24 mouse cellular contexts compared by ENCODE assay signal in the genomic region with DNA sequence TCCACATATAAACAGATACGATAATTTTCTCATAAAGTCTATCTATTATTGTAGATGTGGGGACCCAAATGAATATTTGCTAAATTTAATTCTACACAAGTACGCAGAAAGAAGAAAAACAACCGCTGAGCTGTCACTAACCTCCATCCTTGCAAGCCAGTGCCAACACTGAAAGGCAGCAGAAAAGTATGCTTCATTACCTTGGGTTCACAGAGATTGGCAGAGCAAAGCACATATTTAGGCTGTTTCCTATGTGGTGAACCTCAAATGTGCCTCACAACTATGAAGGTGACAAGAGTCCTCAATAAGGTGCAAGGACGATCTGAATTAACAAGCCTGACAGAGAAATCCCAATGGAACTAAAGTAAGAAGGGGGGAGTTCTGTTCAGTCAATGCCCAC.
A peak's percentile ranks its signal among the peaks of the same experiment; 100 is the strongest.
DNase-seq lines count a peak whose midpoint lies in the region; ATAC-seq lines count a peak whose summit lies in the region.
"Had no signal": no experiment of that assay in that cellular context is flagged by ENCODE, and none has a peak within 500 bp of the region (broad histone marks: within the 10 kb centered on the region; RNA-seq: fewer than 3 reads in every experiment).

No protein-coding gene starts in this region.

- no peak overlapping the region for H3K9ac ChIP-seq in forebrain, embryonic 14.5 days (ENCODE audit: low read length)
- no peak overlapping the region for H3K9ac ChIP-seq in forebrain, embryonic 11.5 days (ENCODE audit: low read length)
- H3K9ac ChIP-seq in kidney, embryonic 16.5 days (replicated peaks; ENCODE audit: low read length): no peak overlapping the region
- H3K9ac ChIP-seq: heart, embryonic 12.5 days; heart, embryonic 15.5 days; hindbrain, embryonic 13.5 days; intestine, embryonic 15.5 days had no signal

- no peaks in the 10 kb centered on the region for H3K4me1 ChIP-seq in forebrain, embryonic 14.5 days (ENCODE audit: control insufficient read depth, insufficient read depth, low read length)
- no peaks in the 10 kb centered on the region for H3K4me1 ChIP-seq in forebrain, embryonic 11.5 days (replicated peaks; ENCODE audit: control insufficient read depth, insufficient read depth, low read length)
- no peaks in the 10 kb centered on the region for H3K4me1 ChIP-seq in kidney, embryonic 16.5 days (ENCODE audit: insufficient read depth, low read length)
- H3K4me1 ChIP-seq: heart, embryonic 12.5 days; heart, embryonic 15.5 days; hindbrain, embryonic 10.5 days; hindbrain, embryonic 13.5 days; intestine, embryonic 15.5 days had no signal

- no peak overlapping the region for H3K4me2 ChIP-seq in forebrain, embryonic 14.5 days (ENCODE audit: low read length)
- no peak overlapping the region for H3K4me2 ChIP-seq in forebrain, embryonic 11.5 days (ENCODE audit: low read depth, low read length, severe bottlenecking)
- H3K4me2 ChIP-seq in kidney, embryonic 16.5 days (replicated peaks; ENCODE audit: low read depth, low read length): no peak overlapping the region
- H3K4me2 ChIP-seq: heart, embryonic 12.5 days; heart, embryonic 15.5 days; hindbrain, embryonic 13.5 days; intestine, embryonic 15.5 days had no signal

- peak; percentile 72 for ATAC-seq in forebrain, embryonic 14.5 days
- no peak; the same call in 1 of the 2 replicates for ATAC-seq in forebrain, embryonic 11.5 days (replicated peaks; ENCODE audit: low FRiP score)
- no peak for ATAC-seq in kidney, embryonic 16.5 days (ENCODE audit: low FRiP score, low TSS enrichment)
- ATAC-seq: hindbrain, embryonic 16.5 days; intestine, embryonic 15.5 days; Patski had no signal

- no peak overlapping the region for H3K4me3 ChIP-seq in forebrain, embryonic 14.5 days (ENCODE audit: low read depth, low read length)
- no peak overlapping the region for H3K4me3 ChIP-seq in forebrain, embryonic 11.5 days (ENCODE audit: low read depth, low read length)
- no peak overlapping the region for H3K4me3 ChIP-seq in kidney, embryonic 16.5 days (ENCODE audit: low read length)
- H3K4me3 ChIP-seq: heart, embryonic 12.5 days; heart, embryonic 15.5 days; hindbrain, embryonic 10.5 days; hindbrain, embryonic 13.5 days; intestine, embryonic 15.5 days had no signal

- WGBS in forebrain, embryonic 14.5 days: 53% methylated on average over 4 of the region's 4 CpGs
- WGBS in forebrain, embryonic 11.5 days: 81% methylated on average over 4 of the region's 4 CpGs
- WGBS in kidney, embryonic 16.5 days: 76% methylated on average over 4 of the region's 4 CpGs

- no peaks in the 10 kb centered on the region for H3K27me3 ChIP-seq in forebrain, embryonic 14.5 days (replicated peaks; ENCODE audit: control insufficient read depth, insufficient read depth, low read length)
- H3K27me3 ChIP-seq in forebrain, embryonic 11.5 days (ENCODE audit: control insufficient read depth, insufficient read depth, low read length): no peaks in the 10 kb centered on the region
- H3K27me3 ChIP-seq in kidney, embryonic 16.5 days (ENCODE audit: insufficient read depth, low read length): no peaks in the 10 kb centered on the region
- H3K27me3 ChIP-seq: heart, embryonic 12.5 days; heart, embryonic 15.5 days; hindbrain, embryonic 13.5 days; intestine, embryonic 15.5 days; Patski had no signal

- no peaks in the 10 kb centered on the region for H3K36me3 ChIP-seq in forebrain, embryonic 14.5 days (ENCODE audit: control insufficient read depth, insufficient read depth, low read length)
- H3K36me3 ChIP-seq in forebrain, embryonic 11.5 days (ENCODE audit: control insufficient read depth, insufficient read depth, low read length): no peaks in the 10 kb centered on the region
- H3K36me3 ChIP-seq in kidney, embryonic 16.5 days (ENCODE audit: insufficient read depth, low read length): no peaks in the 10 kb centered on the region
- H3K36me3 ChIP-seq: heart, embryonic 12.5 days; heart, embryonic 15.5 days; hindbrain, embryonic 10.5 days; hindbrain, embryonic 13.5 days; intestine, embryonic 15.5 days had no signal

- H3K9me3 ChIP-seq in forebrain, embryonic 14.5 days (replicated peaks; ENCODE audit: control insufficient read depth, low read length): no peaks in the 10 kb centered on the region
- no peaks in the 10 kb centered on the region for H3K9me3 ChIP-seq in forebrain, embryonic 11.5 days (ENCODE audit: control insufficient read depth, low read length)
- H3K9me3 ChIP-seq in kidney, embryonic 16.5 days (ENCODE audit: low read length): no peaks in the 10 kb centered on the region
- H3K9me3 ChIP-seq: heart, embryonic 12.5 days; heart, embryonic 15.5 days; hindbrain, embryonic 10.5 days; hindbrain, embryonic 13.5 days; intestine, embryonic 15.5 days had no signal

- peak; percentile 9 to 12 for DNase-seq in cerebellum, postnatal 10 days
- DNase-seq in cerebellum, adult 9-11 months: no peak
- DNase-seq in forebrain, embryonic 14.5 days (ENCODE audit: low spot score): peak; percentile 30
- no peak for DNase-seq in forebrain, embryonic 11.5 days (ENCODE audit: low spot score)
- no peak for DNase-seq in kidney, adult 9 months
- DNase-seq in layer of hippocampus, adult 11-12 months (ENCODE audit: low spot score): no peak
- DNase-seq in layer of hippocampus, adult 9-11 months: no peak
- DNase-seq: adrenal gland, postnatal 10 days; adrenal gland, postnatal 36 days; cerebellum, adult 11 months; cerebellum, adult 2 months; cerebellum, postnatal 14 days; gastrocnemius, postnatal 25 days; heart, adult 18-20 months; heart, postnatal 10 days; heart, postnatal 36 days had no signal

- no peak overlapping the region for H3K27ac ChIP-seq in forebrain, embryonic 14.5 days (ENCODE audit: low read depth, low read length)
- H3K27ac ChIP-seq in forebrain, embryonic 11.5 days (ENCODE audit: low read depth, low read length): no peak overlapping the region
- peak overlapping the region; percentile 31; the same call in 1 of the 2 replicates for H3K27ac ChIP-seq in kidney, embryonic 16.5 days (ENCODE audit: low read length)
- H3K27ac ChIP-seq: heart, embryonic 15.5 days; hindbrain, embryonic 10.5 days; hindbrain, embryonic 13.5 days; intestine, embryonic 15.5 days had no signal

Comparison
In these comparisons a context has a peak if more than half of its experiments do, and no peak if none do; other contexts are left out.
1. DNase-seq: peak in cerebellum, postnatal 10 days (2 of 2) and forebrain, embryonic 14.5 days (single experiment); none in cerebellum, adult 9-11 months (single experiment), forebrain, embryonic 11.5 days (single experiment), kidney, adult 9 months (single experiment), layer of hippocampus, adult 11-12 months (single experiment) and layer of hippocampus, adult 9-11 months (single experiment).